Mouse (Mus musculus): ENCODE data around the gene Poldip2. TPM values are rescaled to one million over a fixed set of nuclear protein-coding genes. Genes with fewer than 3 reads are reported as not detected.

Gene Poldip2
- total and polyA plus RNA-seq, 3 experiments: 102 to 144 (median 103) TPM

DNA sequence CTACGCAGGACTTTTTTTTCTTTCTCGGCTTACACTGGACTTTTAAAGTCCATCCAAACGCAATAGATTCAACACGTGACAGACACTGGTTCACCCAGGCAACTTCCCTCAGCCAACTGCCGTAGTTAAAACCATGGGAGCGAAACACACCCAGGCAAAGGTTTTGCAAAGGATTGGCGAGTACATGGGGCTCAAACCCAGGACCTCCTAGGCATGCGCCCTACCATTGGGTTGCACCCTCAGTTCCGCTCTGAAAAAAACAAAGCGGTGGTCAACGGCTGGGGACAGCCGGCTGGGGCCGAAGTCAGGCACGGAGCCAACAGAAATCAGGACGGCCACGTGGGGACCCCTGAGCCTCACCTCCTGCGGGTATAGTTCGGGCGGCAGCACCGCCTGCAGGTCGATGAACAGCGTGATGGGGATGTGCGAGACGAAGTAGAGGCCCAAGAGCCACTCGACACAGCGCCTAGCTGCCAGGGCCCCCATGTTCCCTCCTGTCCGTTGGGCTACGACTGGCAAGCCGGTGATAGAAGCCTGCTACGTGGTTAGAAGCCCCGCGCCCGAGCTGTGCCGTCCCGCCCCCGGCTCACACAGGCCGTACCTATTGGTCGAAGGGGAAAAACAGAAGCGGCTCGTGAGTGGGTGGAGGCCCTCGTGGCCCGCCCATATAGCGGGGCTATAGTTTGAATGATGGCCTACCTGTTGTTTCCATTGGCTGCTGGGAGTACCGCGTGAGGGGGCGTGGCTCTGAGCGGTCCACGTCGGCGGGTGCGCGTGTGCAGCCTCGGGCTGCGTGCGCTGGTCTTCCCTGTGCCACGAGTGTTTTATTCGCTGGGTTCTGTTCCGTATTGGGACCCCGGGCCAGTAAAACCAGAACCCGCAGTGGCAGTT, 38.4 kb downstream of the Poldip2 start, which contains the start of gene Tmem97:
Gene Tmem97 (minus strand): TSS at position 610 of the 891 bp plus-strand sequence.
- Histone ChIP-seq H3K27ac (ENCODE audit: insufficient read depth, low read depth) (peak within 1 kb of the TSS; percentile 50), H3K4me2 (ENCODE audit: insufficient read depth, low read depth, poor library complexity, severe bottlenecking) (peak within 1 kb of the TSS; percentile 94), H3K27me3 (replicated peaks) (no peaks in the 10 kb centered on the region), H3K4me1 (ENCODE audit: control insufficient read depth in 1 of 2, insufficient read depth in 2 of 2) (peaks cover 6 to 36% of the 10 kb centered on the region in 2 experiments), H3K4me3 (replicated peaks in 1 of 3; ENCODE audit: low read depth in 2 of 3, low read length in 2 of 3, poor library complexity in 1 of 3) (peak within 1 kb of the TSS; percentile 60 to 86 (median 83)), H3K9me3 (replicated peaks; ENCODE audit: low read length) (peaks cover 14% of the 10 kb centered on the region), H3K79me2 (replicated peaks; ENCODE audit: control insufficient read depth, extremely low read depth, insufficient read depth, poor library complexity, severe bottlenecking) (peaks cover 46% of the 10 kb centered on the region), H3K9ac (ENCODE audit: insufficient read depth, low read depth) (peak within 1 kb of the TSS; percentile 61), H3K36me3 (replicated peaks in 1 of 2; ENCODE audit: control insufficient read depth in 1 of 2, insufficient read depth in 1 of 2, low read length in 1 of 2) (peaks cover 3 to 15% of the 10 kb centered on the region in 2 experiments)
- dilution Hi-C loops (cut with MboI; ENCODE audit: extremely low pct_ligation_motif_present, extremely low pct_unique_long_range_greater_than_20kb, low sequenced_read_pairs): no loop called here
- in situ Hi-C loops (cut with MboI; ENCODE audit: low pct_ligation_motif_present, low pct_unique_long_range_greater_than_20kb, low sequenced_read_pairs): loop anchor here (25.0 kb wide), 1 partner anchor 662 kb away; no protein-coding TSS in a partner anchor
- peak; percentile 99 for DNase-seq (ENCODE audit: extremely low read depth)
- TF ChIP-seq JUND (conservative IDR thresholded peaks at IDR 0.05; ENCODE audit: low read depth, low read length) (no peak), SMC3 (IDR thresholded peaks at IDR 0.05; ENCODE audit: low read depth, low read length) (no peak), POLR2A (IDR thresholded peaks at IDR 0.05; ENCODE audit: low read depth, low read length) (peak; percentile 99), HCFC1 (IDR thresholded peaks at IDR 0.05; ENCODE audit: low read depth, low read length) (peak; percentile 69), USF1 (IDR thresholded peaks at IDR 0.05; ENCODE audit: low read depth, low read length) (peak; percentile 86), MXI1 (IDR thresholded peaks at IDR 0.05; ENCODE audit: low read depth, low read length) (peak; percentile 99), NRF1 (IDR thresholded peaks at IDR 0.05; ENCODE audit: low read depth, low read length) (peak; percentile 86), MAFK (IDR thresholded peaks at IDR 0.05; ENCODE audit: insufficient replicate concordance, low read length) (no peak), RAD21 (IDR thresholded peaks at IDR 0.05; ENCODE audit: low read depth, low read length) (no peak; the same call in 1 of the 2 replicates), EP300 (IDR thresholded peaks at IDR 0.05; ENCODE audit: low read length) (no peak), MAZ (IDR thresholded peaks at IDR 0.05; ENCODE audit: low read depth, low read length) (0 out of 2 replicates have a peak, but pooled peaks have one; percentile 55), ZKSCAN1 (IDR thresholded peaks at IDR 0.05; ENCODE audit: borderline replicate concordance, low read depth, low read length) (no peak), TCF12 (IDR thresholded peaks at IDR 0.05; ENCODE audit: low read depth, low read length) (peak; percentile 93), GABPA (IDR thresholded peaks at IDR 0.05; ENCODE audit: insufficient replicate concordance, low read depth, low read length) (no peak), MYC (IDR thresholded peaks at IDR 0.05; ENCODE audit: low read depth, low read length) (peak; percentile 85; the same call in 1 of the 2 replicates), RCOR1 (conservative IDR thresholded peaks at IDR 0.05; ENCODE audit: low read depth, low read length) (no peak), SIN3A (IDR thresholded peaks at IDR 0.05; ENCODE audit: low read length) (peak; percentile 97), ELF1 (IDR thresholded peaks at IDR 0.05; ENCODE audit: low read depth, low read length) (peak; percentile 67), ZNF384 (IDR thresholded peaks at IDR 0.05; ENCODE audit: low read depth, low read length) (no peak; the same call in 1 of the 2 replicates), IRF4 (IDR thresholded peaks at IDR 0.05; ENCODE audit: low read depth, low read length) (0 out of 2 replicates have a peak, but pooled peaks have one; percentile 6), CTCF (conservative IDR thresholded peaks at IDR 0.05 in 1 of 2, IDR thresholded peaks at IDR 0.05 in 1 of 2; ENCODE audit: low read depth in 2 of 2, low read length in 2 of 2) (no peak; a peak in 1 of 4 replicates), ZC3H11A (IDR thresholded peaks at IDR 0.05; ENCODE audit: low read depth, low read length) (no peak), E2F4 (IDR thresholded peaks at IDR 0.05; ENCODE audit: insufficient replicate concordance, low read depth, low read length) (no peak), KAT2A (IDR thresholded peaks at IDR 0.05; ENCODE audit: insufficient replicate concordance, low read length) (peak; percentile 77; the same call in 1 of the 2 replicates), PAX5 (IDR thresholded peaks at IDR 0.05; ENCODE audit: low read length) (no peak), ZMIZ1 (IDR thresholded peaks at IDR 0.05; ENCODE audit: low read depth, low read length) (peak; percentile 90), MAX (IDR thresholded peaks at IDR 0.05; ENCODE audit: low read length) (peak; percentile 94), CHD1 (IDR thresholded peaks at IDR 0.05; ENCODE audit: low read depth, low read length) (peak; percentile 20; the same call in 1 of the 2 replicates), BHLHE40 (IDR thresholded peaks at IDR 0.05; ENCODE audit: low read depth, low read length) (peak; percentile 86), MEF2A (IDR thresholded peaks at IDR 0.05; ENCODE audit: borderline replicate concordance, low read depth, low read length) (peak; percentile 17; the same call in 1 of the 2 replicates), CHD2 (IDR thresholded peaks at IDR 0.05; ENCODE audit: low read length) (peak; percentile 97), USF2 (conservative IDR thresholded peaks at IDR 0.05; ENCODE audit: low read depth, low read length) (peak; percentile 79), ETS1 (conservative IDR thresholded peaks at IDR 0.05; ENCODE audit: low read depth, low read length) (0 out of 2 replicates have a peak, but pooled peaks have one; percentile 9), POLR2AphosphoS2 (IDR thresholded peaks at IDR 0.05; ENCODE audit: low read depth, low read length) (peak; percentile 78), JUN (IDR thresholded peaks at IDR 0.05; ENCODE audit: insufficient read depth, low read depth, low read length) (no peak), NELFE (IDR thresholded peaks at IDR 0.05; ENCODE audit: low read depth, low read length) (peak; percentile 93), UBTF (IDR thresholded peaks at IDR 0.05; ENCODE audit: low read depth, low read length) (peak; percentile 62; the same call in 1 of the 2 replicates)
